Mouse (Mus musculus): ENCODE data around the gene Mpzl3. TPM values are rescaled to one million over a fixed set of nuclear protein-coding genes. Genes with fewer than 3 reads are reported as not detected.
"Not testable (repeated sequence)": the region's sequence is repeated elsewhere in the genome, so short reads cannot be mapped to it uniquely, and the experiment has no call there.

Mpzl3 gene
- polyA plus RNA-seq, 1 experiment from 2014 or later, result 1.7 TPM

- Histone ChIP-seq H3K36me3 (no peaks in the 10 kb centered on the region), H3K27ac (replicated peaks) (no peak overlapping the region), H3K4me1 (no peaks in the 10 kb centered on the region), H3K9me3 (no peaks in the 10 kb centered on the region), H3K27me3 (replicated peaks) (peaks cover 63% of the 10 kb centered on the region), H3K9ac (no peak overlapping the region), H3K4me2 (no peak overlapping the region), H3K4me3 (no peak overlapping the region)
- no peak for ATAC-seq (ENCODE audit: extremely low read depth, insufficient number of reproducible peaks, low FRiP score, low TSS enrichment)
- whole genome bisulfite sequencing, result 74% methylated on average over 2 of the region's 2 CpGs
Observed at GRCm38 (mm10) chr9:45024187-45024586, 30.8 kb upstream of the Mpzl3 start.

- WGBS, result 59% methylated on average over 8 of the region's 8 CpGs
- H3K4me3 ChIP-seq, result no peak overlapping the region
- H3K27ac ChIP-seq (replicated peaks), result no peak overlapping the region
- H3K9me3 ChIP-seq, result no peaks in the 10 kb centered on the region
- no peak overlapping the region for H3K9ac ChIP-seq
- no peak for ATAC-seq (ENCODE audit: extremely low read depth, insufficient number of reproducible peaks, low FRiP score, low TSS enrichment)
- H3K4me2 ChIP-seq, result no peak overlapping the region
- H3K27me3 ChIP-seq (replicated peaks), result peaks cover 76% of the 10 kb centered on the region
- no peaks in the 10 kb centered on the region for H3K36me3 ChIP-seq
- H3K4me1 ChIP-seq, result no peaks in the 10 kb centered on the region
Observed at GRCm38 (mm10) chr9:45027376-45027775, 27.6 kb upstream of the Mpzl3 start.

- no peak for ATAC-seq (ENCODE audit: extremely low read depth, insufficient number of reproducible peaks, low FRiP score, low TSS enrichment)
- Histone ChIP-seq H3K4me3 (no peak overlapping the region), H3K9ac (no peak overlapping the region), H3K27me3 (replicated peaks) (peaks cover 73% of the 10 kb centered on the region), H3K36me3 (no peaks in the 10 kb centered on the region), H3K4me1 (no peaks in the 10 kb centered on the region), H3K9me3 (no peaks in the 10 kb centered on the region), H3K4me2 (no peak overlapping the region), H3K27ac (replicated peaks) (no peak overlapping the region)
- WGBS, result 44% methylated on average over 6 of the region's 6 CpGs
Observed at GRCm38 (mm10) chr9:45030341-45030740, 24.6 kb upstream of the Mpzl3 start.

GRCm38 (mm10) chr9:45032261-45032660 is 22.7 kb upstream of the Mpzl3 start:
- H3K9ac ChIP-seq, result no peak overlapping the region
- H3K27ac ChIP-seq (replicated peaks), result no peak overlapping the region
- no peak for ATAC-seq (ENCODE audit: extremely low read depth, insufficient number of reproducible peaks, low FRiP score, low TSS enrichment)
- no peaks in the 10 kb centered on the region for H3K9me3 ChIP-seq
- H3K4me2 ChIP-seq, result no peak overlapping the region
- WGBS, result 41% methylated on average over 2 of the region's 2 CpGs
- no peak overlapping the region for H3K4me3 ChIP-seq
- no peaks in the 10 kb centered on the region for H3K36me3 ChIP-seq
- no peaks in the 10 kb centered on the region for H3K4me1 ChIP-seq
- H3K27me3 ChIP-seq (replicated peaks), result peaks cover 70% of the 10 kb centered on the region

GRCm38 (mm10) chr9:45034526-45034925 is 20.5 kb upstream of the Mpzl3 start:
- Histone ChIP-seq H3K36me3 (no peaks in the 10 kb centered on the region), H3K27ac (replicated peaks) (no peak overlapping the region), H3K9me3 (no peaks in the 10 kb centered on the region), H3K4me3 (no peak overlapping the region), H3K27me3 (replicated peaks) (peaks cover 70% of the 10 kb centered on the region), H3K4me2 (no peak overlapping the region), H3K4me1 (no peaks in the 10 kb centered on the region), H3K9ac (no peak overlapping the region)
- no peak for ATAC-seq (ENCODE audit: extremely low read depth, insufficient number of reproducible peaks, low FRiP score, low TSS enrichment)
- WGBS, result 66% methylated on average over 3 of the region's 3 CpGs

GRCm38 (mm10) chr9:45037803-45038202 is 17.2 kb upstream of the Mpzl3 start:
- ATAC-seq (ENCODE audit: extremely low read depth, insufficient number of reproducible peaks, low FRiP score, low TSS enrichment); H3K4me2 ChIP-seq; H3K27ac ChIP-seq (replicated peaks); H3K36me3 ChIP-seq; H3K9me3 ChIP-seq; H3K9ac ChIP-seq; H3K4me3 ChIP-seq: not testable (repeated sequence)
- Histone ChIP-seq H3K4me1 (peaks cover 19% of the 10 kb centered on the region), H3K27me3 (replicated peaks) (peaks cover 84% of the 10 kb centered on the region)
- WGBS, result 62% methylated on average over 1 of the region's 1 CpGs

- no peak for ATAC-seq (ENCODE audit: extremely low read depth, insufficient number of reproducible peaks, low FRiP score, low TSS enrichment)
- Histone ChIP-seq H3K27ac (replicated peaks) (no peak within 1 kb of the TSS), H3K9me3 (no peaks in the 10 kb centered on the region), H3K27me3 (replicated peaks) (peaks cover 92% of the 10 kb centered on the region), H3K36me3 (no peaks in the 10 kb centered on the region), H3K4me1 (peaks cover 22% of the 10 kb centered on the region), H3K4me3 (peak within 1 kb of the TSS; percentile 1; the same call in 1 of the 2 replicates), H3K4me2 (no peak within 1 kb of the TSS), H3K9ac (no peak within 1 kb of the TSS)
- WGBS, result 54% methylated on average over 5 of the region's 5 CpGs
Observed at GRCm38 (mm10) chr9:45039499-45039898, 15.5 kb upstream of the Mpzl3 start, which contains the start of gene Mpzl2. Gene Mpzl2 (plus strand): TSS chr9:45039799.

- no peak overlapping the region for H3K27ac ChIP-seq (replicated peaks)
- ATAC-seq (ENCODE audit: extremely low read depth, insufficient number of reproducible peaks, low FRiP score, low TSS enrichment), result no peak
- H3K9me3 ChIP-seq, result no peaks in the 10 kb centered on the region
- peak overlapping the region; percentile 36 for H3K4me2 ChIP-seq
- peaks cover 22% of the 10 kb centered on the region for H3K4me1 ChIP-seq
- H3K36me3 ChIP-seq, result no peaks in the 10 kb centered on the region
- H3K9ac ChIP-seq, result no peak overlapping the region
- WGBS, result 15% methylated on average over 14 of the region's 14 CpGs
- H3K4me3 ChIP-seq, result peak overlapping the region; percentile 1; the same call in 1 of the 2 replicates
- peaks cover 95% of the 10 kb centered on the region for H3K27me3 ChIP-seq (replicated peaks)
Observed at GRCm38 (mm10) chr9:45040066-45040845, 14.7 kb upstream of the Mpzl3 start.

GRCm38 (mm10) chr9:45041131-45041838 is 13.7 kb upstream of the Mpzl3 start:
- no peak overlapping the region for H3K27ac ChIP-seq (replicated peaks)
- H3K9ac ChIP-seq, result no peak overlapping the region
- peak overlapping the region; percentile 36 for H3K4me2 ChIP-seq
- WGBS, result 36% methylated on average over 16 of the region's 17 CpGs
- peaks cover 89% of the 10 kb centered on the region for H3K27me3 ChIP-seq (replicated peaks)
- no peak overlapping the region for H3K4me3 ChIP-seq
- H3K4me1 ChIP-seq, result peaks cover 22% of the 10 kb centered on the region
- no peaks in the 10 kb centered on the region for H3K36me3 ChIP-seq
- ATAC-seq (ENCODE audit: extremely low read depth, insufficient number of reproducible peaks, low FRiP score, low TSS enrichment), result no peak
- H3K9me3 ChIP-seq, result no peaks in the 10 kb centered on the region

- peaks cover 91% of the 10 kb centered on the region for H3K27me3 ChIP-seq (replicated peaks)
- WGBS, result 1% methylated on average over 20 of the region's 20 CpGs
- H3K27ac ChIP-seq (replicated peaks), result no peak overlapping the region
Observed at GRCm38 (mm10) chr9:45042056-45042720, 12.8 kb upstream of the Mpzl3 start.

GRCm38 (mm10) chr9:45042947-45043346 is 12.0 kb upstream of the Mpzl3 start:
- H3K27me3 ChIP-seq (replicated peaks), result peaks cover 90% of the 10 kb centered on the region
- ATAC-seq (ENCODE audit: extremely low read depth, insufficient number of reproducible peaks, low FRiP score, low TSS enrichment), result no peak
- H3K27ac ChIP-seq (replicated peaks), result no peak overlapping the region
- no peak overlapping the region; the same call in 1 of the 2 replicates for H3K9ac ChIP-seq
- 2% methylated on average over 10 of the region's 10 CpGs for WGBS
- peaks cover 22% of the 10 kb centered on the region for H3K4me1 ChIP-seq
- H3K4me3 ChIP-seq, result peak overlapping the region; percentile 42
- no peaks in the 10 kb centered on the region for H3K9me3 ChIP-seq
- H3K36me3 ChIP-seq, result no peaks in the 10 kb centered on the region
- peak overlapping the region; percentile 67 for H3K4me2 ChIP-seq

More at GRCm38 (mm10) chr9:45042056-45042720, 12.8 kb upstream of the Mpzl3 start:
- Histone ChIP-seq H3K9me3 (no peaks in the 10 kb centered on the region), H3K9ac (peak overlapping the region; percentile 50), H3K36me3 (no peaks in the 10 kb centered on the region), H3K4me1 (peaks cover 22% of the 10 kb centered on the region), H3K4me2 (peak overlapping the region; percentile 67), H3K4me3 (peak overlapping the region; percentile 42)
- no peak for ATAC-seq (ENCODE audit: extremely low read depth, insufficient number of reproducible peaks, low FRiP score, low TSS enrichment)
